Mouse (Mus musculus) heart, adult 2 months (tissue): Measurements from ENCODE around the gene Zfp972. TPM values are rescaled to one million over a fixed set of nuclear protein-coding genes. Genes with fewer than 3 reads are reported as not detected.
"Not testable (repeated sequence)": the region's sequence is repeated elsewhere in the genome, so short reads cannot be mapped to it uniquely, and the experiment has no call there.

Experiments
- DNase-seq, 2 experiments: peaks; one replicate each; pipeline ENCODE4 v3.0.0; 2021
- H3K27ac ChIP-seq: fragments of 200-600 bp; 2 replicates; pipeline ENCODE4 v1.8.1; 2022
- H3K27me3 ChIP-seq: fragments of 200-500 bp; 2 replicates; pipeline ENCODE4 v1.6.1; 2012; ENCODE audit warnings: mild to moderate bottlenecking, low read length, inconsistent platforms, mixed read lengths; ENCODE audit not compliant: control insufficient read depth, insufficient read depth
- H3K36me3 ChIP-seq: fragments of 200-500 bp; 2 replicates; pipeline ENCODE4 v1.6.1; 2012; ENCODE audit warnings: low read length, inconsistent platforms; ENCODE audit not compliant: control insufficient read depth, insufficient read depth
- H3K4me1 ChIP-seq: fragments of 200-500 bp; 2 replicates; pipeline ENCODE4 v1.6.1; 2011; ENCODE audit warnings: low read length; ENCODE audit not compliant: control insufficient read depth, insufficient read depth
- H3K4me3 ChIP-seq: fragments of 200-600 bp; 2 replicates; pipeline ENCODE4 v1.8.1; 2022
- H3K79me2 ChIP-seq: fragments of 200-500 bp; replicated peaks from 2 replicates; pipeline ENCODE4 v1.6.1; 2012; ENCODE audit warnings: mild to moderate bottlenecking, inconsistent platforms, low read length, moderate library complexity, mixed read lengths; ENCODE audit not compliant: control insufficient read depth, insufficient read depth
- H3K9ac ChIP-seq: fragments of 200-500 bp; 2 replicates; pipeline ENCODE4 v1.6.1; 2012; ENCODE audit warnings: low read depth, mild to moderate bottlenecking, control low read depth, inconsistent platforms, low read length, mixed read lengths
- WGBS: fragments of 180-500 bp; shearing (Covaris S2); methylation state at CpG from one replicate; pipeline ENCODE4 v1.1.7; 2018; 5-methylcytosine and 5-hydroxymethylcytosine counted together
- intact Hi-C: fragments of 180-260 bp; cut with DNase I; formaldehyde crosslinking; loops from one replicate; pipeline ENCODE4 v1.15.1; 2025
- long read RNA-seq: library from polyadenylated mRNA; stranded (forward); transcript quantifications from one replicate; pipeline ENCODE4 v2.0.0, GENCODE M21; 2021
- polyA plus RNA-seq: library from polyadenylated mRNA; depleted of rRNA; stranded (reverse); fragments of >200 nt; gene quantifications from 2 replicates; pipeline ENCODE4 v1.2.3, GENCODE M21; 2012; rRNA removed
- total RNA-seq, 2 experiments: library from RNA; stranded (reverse); gene quantifications; 2 replicates each; pipeline ENCODE4 v1.2.3; 2021

Gene Zfp972
- 1 to 10 TPM in 1 of 2 experiments, under 1 TPM in 1; 0.89 to 1.1 TPM for total RNA-seq
- polyA plus RNA-seq, result not detected in 2 replicates
- long read RNA-seq, result 0 reads

GRCm38 (mm10) chr2:177925563-177926103 is at the start of gene Zfp972:
TSS of gene Zfp972 (minus strand) at chr2:177925613.
- H3K36me3 ChIP-seq, H3K4me1 ChIP-seq, DNase-seq, H3K79me2 ChIP-seq, H3K27me3 ChIP-seq, H3K27ac ChIP-seq, H3K4me3 ChIP-seq, H3K9ac ChIP-seq, intact Hi-C loops: not testable (repeated sequence)
- 60% methylated on average over 4 of the region's 5 CpGs for WGBS

- H3K9ac ChIP-seq, H3K36me3 ChIP-seq, intact Hi-C loops, H3K4me1 ChIP-seq, H3K27me3 ChIP-seq, H3K4me3 ChIP-seq, H3K27ac ChIP-seq, H3K79me2 ChIP-seq, DNase-seq: not testable (repeated sequence)
- WGBS, result 64% methylated on average over 7 of the region's 7 CpGs
These were observed 49.4 kb upstream of the Zfp972 start for GRCm38 (mm10) chr2:177974814-177975213.

- 0% methylated on average over 6 of the region's 7 CpGs for WGBS
- H3K27ac ChIP-seq, result peak within 1 kb of the TSS; percentile 43
- intact Hi-C loops, result not testable (repeated sequence)
These were observed 31.7 kb upstream of the Zfp972 start, which contains the start of gene Gm14326 for GRCm38 (mm10) chr2:177957145-177957544. TSS of gene Gm14326 (minus strand) at chr2:177957297.

GRCm38 (mm10) chr2:177956734-177957133 is 31.3 kb upstream of the Zfp972 start:
- H3K79me2 ChIP-seq, H3K4me1 ChIP-seq, H3K27me3 ChIP-seq, intact Hi-C loops, H3K36me3 ChIP-seq: not testable (repeated sequence)
- WGBS, result under 1% methylated on average over 18 of the region's 18 CpGs
- Histone ChIP-seq H3K27ac (peak overlapping the region; percentile 43), H3K4me3 (peak overlapping the region; percentile 58), H3K9ac (peak overlapping the region; percentile 66)
- peak; percentile 37 to 46 for DNase-seq

More at GRCm38 (mm10) chr2:177957145-177957544, 31.7 kb upstream of the Zfp972 start, which contains the start of gene Gm14326:
- H3K36me3 ChIP-seq, H3K4me1 ChIP-seq, H3K79me2 ChIP-seq, H3K27me3 ChIP-seq: not testable (repeated sequence)
- DNase-seq, result peak; percentile 87 to 93
- Histone ChIP-seq H3K4me3 (peak within 1 kb of the TSS; percentile 58), H3K9ac (peak within 1 kb of the TSS; percentile 66)

- H3K4me3 ChIP-seq, H3K27ac ChIP-seq, H3K9ac ChIP-seq, H3K79me2 ChIP-seq, H3K4me1 ChIP-seq, intact Hi-C loops, H3K27me3 ChIP-seq, H3K36me3 ChIP-seq: not testable (repeated sequence)
- peak in 1 of 2 experiments; percentile 15 for DNase-seq
- WGBS, result 30% methylated on average over 4 of the region's 12 CpGs
These were observed 22.1 kb downstream of the Zfp972 start for GRCm38 (mm10) chr2:177903276-177903675.

- intact Hi-C loops, H3K4me3 ChIP-seq, H3K27ac ChIP-seq, H3K4me1 ChIP-seq, H3K36me3 ChIP-seq, H3K9ac ChIP-seq, H3K79me2 ChIP-seq, H3K27me3 ChIP-seq: not testable (repeated sequence)
- peak in 1 of 2 experiments; percentile 17 for DNase-seq
- WGBS, result 56% methylated on average over 2 of the region's 3 CpGs
These were observed 27.2 kb downstream of the Zfp972 start for GRCm38 (mm10) chr2:177898171-177898570.

- H3K4me3 ChIP-seq, H3K27me3 ChIP-seq, H3K79me2 ChIP-seq, H3K4me1 ChIP-seq, H3K27ac ChIP-seq, H3K36me3 ChIP-seq, intact Hi-C loops: not testable (repeated sequence)
- WGBS, result 37% methylated on average over 12 of the region's 13 CpGs
- H3K9ac ChIP-seq, result peak within 1 kb of the TSS; percentile 69
- peak; percentile 11 to 19 for DNase-seq
These were observed 28.3 kb downstream of the Zfp972 start, which contains the start of gene Gm14327 for GRCm38 (mm10) chr2:177897046-177897578. TSS of gene Gm14327 (plus strand) at chr2:177897096.

- intact Hi-C loops, H3K36me3 ChIP-seq, H3K79me2 ChIP-seq, H3K27ac ChIP-seq, H3K4me3 ChIP-seq, H3K9ac ChIP-seq, H3K27me3 ChIP-seq, DNase-seq, H3K4me1 ChIP-seq: not testable (repeated sequence)
- WGBS, result 88% methylated on average over 12 of the region's 14 CpGs
These were observed 37.7 kb downstream of the Zfp972 start for GRCm38 (mm10) chr2:177887743-177888142.

- DNase-seq, H3K4me1 ChIP-seq, H3K36me3 ChIP-seq, intact Hi-C loops, H3K27me3 ChIP-seq, H3K4me3 ChIP-seq, H3K27ac ChIP-seq, H3K9ac ChIP-seq, H3K79me2 ChIP-seq: not testable (repeated sequence)
- 70% methylated on average over 2 of the region's 2 CpGs for WGBS
These were observed 63.2 kb downstream of the Zfp972 start for GRCm38 (mm10) chr2:177862254-177862653.
